Mouse (Mus musculus) T-cell, adult 2 months (primary cell): Measurements from ENCODE around the gene Aven.

ENCODE experiments used
- DNase-seq: peaks from one replicate; pipeline ENCODE4 v3.0.0; 2022; ENCODE audit warnings: low spot score

Gene Aven

GRCm38 (mm10) chr2:112557453-112557852 lies 64.7 kb downstream of the Aven start:
- DNase-seq, result no peak

GRCm38 (mm10) chr2:112561549-112561948 lies 68.8 kb downstream of the Aven start:
- DNase-seq, result no peak

- no peak for DNase-seq
Measured at GRCm38 (mm10) chr2:112565060-112565459, 72.3 kb downstream of the Aven start.

GRCm38 (mm10) chr2:112566290-112567085 lies 73.7 kb downstream of the Aven start:
- DNase-seq, result no peak

- no peak for DNase-seq
Measured at GRCm38 (mm10) chr2:112567786-112568185, 75.0 kb downstream of the Aven start.

GRCm38 (mm10) chr2:112590985-112591384 lies 98.2 kb downstream of the Aven start:
- no peak for DNase-seq

GRCm38 (mm10) chr2:112591451-112591871 lies 98.7 kb downstream of the Aven start:
- DNase-seq, result no peak

GRCm38 (mm10) chr2:112593322-112593721 lies 100.6 kb downstream of the Aven start:
- no peak for DNase-seq

- no peak for DNase-seq
Measured at GRCm38 (mm10) chr2:112593781-112594180, 101.0 kb downstream of the Aven start.

GRCm38 (mm10) chr2:112595807-112596206 lies 103.0 kb downstream of the Aven start:
- DNase-seq, result no peak

GRCm38 (mm10) chr2:112596415-112596814 lies 103.7 kb downstream of the Aven start:
- no peak for DNase-seq

- no peak for DNase-seq
Measured at GRCm38 (mm10) chr2:112597064-112597463, 104.3 kb downstream of the Aven start.

- DNase-seq, result no peak
Measured at GRCm38 (mm10) chr2:112600222-112600621, 107.5 kb downstream of the Aven start.

GRCm38 (mm10) chr2:112602487-112602886 lies 109.7 kb downstream of the Aven start:
- DNase-seq, result no peak

- DNase-seq, result no peak
Measured at GRCm38 (mm10) chr2:112606536-112606935, 113.8 kb downstream of the Aven start.

GRCm38 (mm10) chr2:112612628-112613027 lies 119.9 kb downstream of the Aven start:
- no peak for DNase-seq

- no peak for DNase-seq
Measured at GRCm38 (mm10) chr2:112614375-112614774, 121.6 kb downstream of the Aven start.

- no peak for DNase-seq
Measured at GRCm38 (mm10) chr2:112617206-112617605, 124.4 kb downstream of the Aven start.

GRCm38 (mm10) chr2:112625156-112625555 lies 132.4 kb downstream of the Aven start:
- DNase-seq, result no peak

- DNase-seq, result no peak
Measured at GRCm38 (mm10) chr2:112630669-112631068, 137.9 kb downstream of the Aven start.

GRCm38 (mm10) chr2:112632536-112632935 lies 139.8 kb downstream of the Aven start:
- no peak for DNase-seq

- no peak for DNase-seq
Measured at GRCm38 (mm10) chr2:112637206-112637605, 144.4 kb downstream of the Aven start.

GRCm38 (mm10) chr2:112653836-112654235 lies 161.1 kb downstream of the Aven start:
- no peak for DNase-seq

- DNase-seq, result no peak
Measured at GRCm38 (mm10) chr2:112656131-112656530, 163.4 kb downstream of the Aven start.
